Mouse (Mus musculus) kidney, adult 2 months (tissue): ENCODE results near the gene Pex5l. TPM values are rescaled to one million over a fixed set of nuclear protein-coding genes. Genes with fewer than 3 reads are reported as not detected.

Experiments
- DNase-seq: peaks from one replicate; pipeline ENCODE4 v3.0.0; 2021
- H3K27ac ChIP-seq: fragments of 200-500 bp; 2 replicates; pipeline ENCODE4 v1.5.1; 2012; ENCODE audit warnings: low read depth, low read length, control low read depth, inconsistent platforms; ENCODE audit not compliant: insufficient read depth
- H3K27me3 ChIP-seq: fragments of 200-500 bp; replicated peaks from 2 replicates; pipeline ENCODE4 v1.6.1; 2012; ENCODE audit warnings: mild to moderate bottlenecking, moderate library complexity, low read length, inconsistent platforms; ENCODE audit not compliant: control insufficient read depth, insufficient read depth
- H3K36me3 ChIP-seq: fragments of 200-500 bp; 2 replicates; pipeline ENCODE4 v1.6.1; 2012; ENCODE audit warnings: mild to moderate bottlenecking, moderate library complexity, low read length, inconsistent platforms; ENCODE audit not compliant: control insufficient read depth, insufficient read depth
- H3K4me1 ChIP-seq: fragments of 200-500 bp; 2 replicates; pipeline ENCODE4 v1.6.1; 2011; ENCODE audit warnings: low read length; ENCODE audit not compliant: control insufficient read depth, insufficient read depth
- H3K4me3 ChIP-seq: fragments of 200-500 bp; 2 replicates; pipeline ENCODE4 v1.5.1; 2011; ENCODE audit warnings: mild to moderate bottlenecking, low read depth, low read length, control low read depth; ENCODE audit not compliant: insufficient read depth
- CTCF ChIP-seq: fragments of 200-500 bp; conservative IDR thresholded peaks from 2 replicates; pipeline ENCODE4 v1.5.1; 2011; ENCODE audit warnings: low read depth, mild to moderate bottlenecking, control low read depth, low read length, moderate library complexity, mixed read lengths; ENCODE audit not compliant: insufficient read depth, insufficient read length
- POLR2A ChIP-seq: fragments of 200-500 bp; IDR thresholded peaks from one replicate; pipeline ENCODE4 v1.6.1; 2011; ENCODE audit warnings: low read depth, low read length, control low read depth
- WGBS: fragments of 180-500 bp; shearing (Covaris S2); methylation state at CpG from one replicate; pipeline ENCODE4 v1.1.7; 2018; 5-methylcytosine and 5-hydroxymethylcytosine counted together
- polyA plus RNA-seq: library from polyadenylated mRNA; depleted of rRNA; stranded (reverse); fragments of >200 nt; gene quantifications from 2 replicates; pipeline ENCODE4 v1.2.3, GENCODE M21; 2012; rRNA removed

Gene Pex5l
- polyA plus RNA-seq, result 0.58 and 1.1 TPM in 2 replicates

- DNase-seq, result peak; percentile 17
- 2% methylated on average over 88 of the region's 88 CpGs for WGBS
- Histone ChIP-seq H3K4me3 (peak within 1 kb of the TSS; percentile 33), H3K36me3 (no peaks in the 10 kb centered on the region), H3K4me1 (no peaks in the 10 kb centered on the region), H3K27me3 (no peaks in the 10 kb centered on the region), H3K27ac (no peak within 1 kb of the TSS)
- TF ChIP-seq CTCF (no peak), POLR2A (no peak)
These were observed at the start of gene Pex5l for GRCm38 (mm10) chr3:33142901-33143461. Gene Pex5l, minus strand, starts transcription at chr3:33143247.

GRCm38 (mm10) chr3:33165186-33165585 lies 22.1 kb upstream of the Pex5l start:
- WGBS, result 65% methylated on average over 3 of the region's 3 CpGs
- no peak overlapping the region for H3K4me3 ChIP-seq
- no peak for TF ChIP-seq CTCF
- TF ChIP-seq POLR2A, result no peak
- H3K27me3 ChIP-seq, result no peaks in the 10 kb centered on the region
- H3K27ac ChIP-seq, result no peak overlapping the region
- no peak for DNase-seq
- no peaks in the 10 kb centered on the region for H3K4me1 ChIP-seq
- H3K36me3 ChIP-seq, result no peaks in the 10 kb centered on the region

- no peak for TF ChIP-seq POLR2A
- TF ChIP-seq CTCF, result no peak
- H3K27me3 ChIP-seq, result no peaks in the 10 kb centered on the region
- no peak overlapping the region for H3K4me3 ChIP-seq
- no peak overlapping the region for H3K27ac ChIP-seq
- H3K36me3 ChIP-seq, result no peaks in the 10 kb centered on the region
- DNase-seq, result no peak
- no peaks in the 10 kb centered on the region for H3K4me1 ChIP-seq
These were observed 20.8 kb upstream of the Pex5l start for GRCm38 (mm10) chr3:33163821-33164220.

- Histone ChIP-seq H3K27me3 (no peaks in the 10 kb centered on the region), H3K36me3 (no peaks in the 10 kb centered on the region), H3K4me1 (no peaks in the 10 kb centered on the region), H3K27ac (no peak overlapping the region), H3K4me3 (no peak overlapping the region)
- DNase-seq, result no peak
- WGBS, result 83% methylated on average over 7 of the region's 7 CpGs
- TF ChIP-seq CTCF (no peak), POLR2A (no peak)
These were observed 545 bp upstream of the Pex5l start for GRCm38 (mm10) chr3:33143592-33143991.

- Histone ChIP-seq H3K4me3 (peak overlapping the region; percentile 33), H3K4me1 (no peaks in the 10 kb centered on the region), H3K27ac (no peak overlapping the region), H3K36me3 (no peaks in the 10 kb centered on the region), H3K27me3 (no peaks in the 10 kb centered on the region)
- under 1% methylated on average over 17 of the region's 17 CpGs for WGBS
- TF ChIP-seq CTCF (no peak), POLR2A (no peak)
- DNase-seq, result no peak
These were observed 649 bp downstream of the Pex5l start for GRCm38 (mm10) chr3:33142398-33142797.

- Histone ChIP-seq H3K4me3 (no peak overlapping the region), H3K27me3 (no peaks in the 10 kb centered on the region), H3K4me1 (no peaks in the 10 kb centered on the region), H3K27ac (no peak overlapping the region), H3K36me3 (no peaks in the 10 kb centered on the region)
- no peak for DNase-seq
- TF ChIP-seq POLR2A, result no peak
- no peak for TF ChIP-seq CTCF
These were observed 13.1 kb downstream of the Pex5l start for GRCm38 (mm10) chr3:33129944-33130343.

GRCm38 (mm10) chr3:33124796-33125195 lies 18.3 kb downstream of the Pex5l start:
- TF ChIP-seq POLR2A (no peak), CTCF (no peak)

GRCm38 (mm10) chr3:33105785-33106184 lies 37.3 kb downstream of the Pex5l start:
- Histone ChIP-seq H3K36me3 (no peaks in the 10 kb centered on the region), H3K27me3 (no peaks in the 10 kb centered on the region), H3K4me3 (no peak overlapping the region), H3K4me1 (no peaks in the 10 kb centered on the region), H3K27ac (no peak overlapping the region)
- no peak for TF ChIP-seq POLR2A
- no peak for TF ChIP-seq CTCF
- WGBS, result 94% methylated on average over 2 of the region's 2 CpGs
- DNase-seq, result no peak

More at GRCm38 (mm10) chr3:33124796-33125195, 18.3 kb downstream of the Pex5l start:
- no peaks in the 10 kb centered on the region for H3K27me3 ChIP-seq
- H3K4me3 ChIP-seq, result no peak overlapping the region
- no peaks in the 10 kb centered on the region for H3K36me3 ChIP-seq
- no peak overlapping the region for H3K27ac ChIP-seq
- DNase-seq, result no peak
- no peaks in the 10 kb centered on the region for H3K4me1 ChIP-seq
- 80% methylated on average over 5 of the region's 5 CpGs for WGBS
